Mouse (Mus musculus): ENCODE measurements around the gene Csrp2. TPM values are rescaled to one million over a fixed set of nuclear protein-coding genes. Genes with fewer than 3 reads are reported as not detected.

Gene Csrp2
- total RNA-seq (2021): 10 to 100 TPM; 15.0 to 16.5 TPM
- long read RNA-seq, partial matches to known transcripts: 0 of 3 reads
- long read RNA-seq, other reads (novel, unspliced or antisense): 0 of 3 reads

- peak; percentile 44 to 65 for DNase-seq (ENCODE audit: low spot score in 2 of 2)
These were observed at the start of gene Csrp2 for GRCm38 (mm10) chr10:110919531-110920343. Csrp2 (plus strand) TSS chr10:110919789.

GRCm38 (mm10) chr10:110874853-110875252 is 44.7 kb upstream of the Csrp2 start:
- no peak for DNase-seq (ENCODE audit: low spot score in 2 of 2)

- no peak for DNase-seq (ENCODE audit: low spot score in 2 of 2)
These were observed 42.6 kb upstream of the Csrp2 start for GRCm38 (mm10) chr10:110876956-110877355.

GRCm38 (mm10) chr10:110877851-110878250 is 41.7 kb upstream of the Csrp2 start:
- no peak for DNase-seq (ENCODE audit: low spot score in 2 of 2)

GRCm38 (mm10) chr10:110878641-110879040 is 40.9 kb upstream of the Csrp2 start:
- no peak for DNase-seq (ENCODE audit: low spot score in 2 of 2)

GRCm38 (mm10) chr10:110879426-110880066 is 40.0 kb upstream of the Csrp2 start:
- no peak for DNase-seq (ENCODE audit: low spot score in 2 of 2)

- no peak for DNase-seq (ENCODE audit: low spot score in 2 of 2)
These were observed 38.2 kb upstream of the Csrp2 start for GRCm38 (mm10) chr10:110881346-110881745.

GRCm38 (mm10) chr10:110882701-110883100 is 36.9 kb upstream of the Csrp2 start:
- DNase-seq (ENCODE audit: low spot score in 2 of 2): no peak

GRCm38 (mm10) chr10:110890656-110891272 is 28.8 kb upstream of the Csrp2 start:
- no peak for DNase-seq (ENCODE audit: low spot score in 2 of 2)

- no peak for DNase-seq (ENCODE audit: low spot score in 2 of 2)
These were observed 19.7 kb upstream of the Csrp2 start for GRCm38 (mm10) chr10:110899744-110900501.

- DNase-seq (ENCODE audit: low spot score in 2 of 2): no peak
These were observed 15.7 kb upstream of the Csrp2 start for GRCm38 (mm10) chr10:110903862-110904261.

- DNase-seq (ENCODE audit: low spot score in 2 of 2): no peak
These were observed 2.8 kb upstream of the Csrp2 start for GRCm38 (mm10) chr10:110916666-110917344.

- no peak for DNase-seq (ENCODE audit: low spot score in 2 of 2)
These were observed 2.1 kb upstream of the Csrp2 start for GRCm38 (mm10) chr10:110917521-110917920.

GRCm38 (mm10) chr10:110918414-110919391 is 886 bp upstream of the Csrp2 start:
- DNase-seq (ENCODE audit: low spot score in 2 of 2): no peak

- no peak for DNase-seq (ENCODE audit: low spot score in 2 of 2)
These were observed 870 bp downstream of the Csrp2 start for GRCm38 (mm10) chr10:110920368-110920950.

GRCm38 (mm10) chr10:110921890-110922289 is 2.3 kb downstream of the Csrp2 start:
- no peak for DNase-seq (ENCODE audit: low spot score in 2 of 2)

GRCm38 (mm10) chr10:110922612-110923011 is 3.0 kb downstream of the Csrp2 start:
- no peak for DNase-seq (ENCODE audit: low spot score in 2 of 2)

GRCm38 (mm10) chr10:110927491-110927890 is 7.9 kb downstream of the Csrp2 start:
- DNase-seq (ENCODE audit: low spot score in 2 of 2): peak; percentile 55 to 74

- DNase-seq (ENCODE audit: low spot score in 2 of 2): no peak
These were observed 10.2 kb downstream of the Csrp2 start for GRCm38 (mm10) chr10:110929756-110930155.

Measured in layer of hippocampus, adult 18-20 months (tissue).